Mouse (Mus musculus) lung, embryonic 15.5 days (tissue): Measurements from ENCODE around the gene Rdh9. TPM values are rescaled to one million over a fixed set of nuclear protein-coding genes. Genes with fewer than 3 reads are reported as not detected.
"Not testable (repeated sequence)": the region's sequence is repeated elsewhere in the genome, so short reads cannot be mapped to it uniquely, and the experiment has no call there.

ENCODE experiments used
- ATAC-seq: fragments of 200-750 bp; cut with Nextera tagmentation; 2 replicates; pipeline ENCODE4 v1.8.0; 2017; ENCODE audit warnings: moderate number of reproducible peaks, borderline replicate concordance; ENCODE audit not compliant: low FRiP score, low TSS enrichment; ENCODE audit errors: extremely low read depth
- H3K27ac ChIP-seq: fragments of 300-500 bp; sonication (generic); 2 replicates; pipeline ENCODE4 v1.5.1; 2015; ENCODE audit warnings: moderate library complexity, mild to moderate bottlenecking, inconsistent platforms
- H3K27me3 ChIP-seq: fragments of 300-500 bp; sonication (generic); 2 replicates; pipeline ENCODE4 v1.6.1; 2015; ENCODE audit warnings: inconsistent platforms
- H3K36me3 ChIP-seq: fragments of 300-500 bp; sonication (generic); 2 replicates; pipeline ENCODE4 v1.6.1; 2015; ENCODE audit warnings: inconsistent platforms
- H3K4me1 ChIP-seq: fragments of 300-500 bp; sonication (generic); 2 replicates; pipeline ENCODE4 v1.6.1; 2015; ENCODE audit warnings: inconsistent platforms
- H3K4me2 ChIP-seq: fragments of 300-500 bp; sonication (generic); 2 replicates; pipeline ENCODE4 v1.6.1; 2015; ENCODE audit warnings: inconsistent platforms, mild to moderate bottlenecking, moderate library complexity
- H3K4me3 ChIP-seq: fragments of 300-500 bp; sonication (generic); 2 replicates; pipeline ENCODE4 v1.5.1; 2015; ENCODE audit warnings: mild to moderate bottlenecking, inconsistent platforms
- H3K9ac ChIP-seq: fragments of 300-500 bp; sonication (generic); 2 replicates; pipeline ENCODE4 v1.6.1; 2015; ENCODE audit warnings: inconsistent platforms
- H3K9me3 ChIP-seq: fragments of 300-500 bp; sonication (generic); 2 replicates; pipeline ENCODE4 v1.6.1; 2016; ENCODE audit warnings: inconsistent platforms
- WGBS: fragments of 180-500 bp; shearing (Covaris S2); methylation state at CpG from one replicate; pipeline ENCODE4 v1.1.7; 2015; 5-methylcytosine and 5-hydroxymethylcytosine counted together
- polyA plus RNA-seq: library from polyadenylated mRNA; unstranded; fragments of >200 nt; fragmentation: Nextera tagmentation; extraction: Ambion mirVana; gene quantifications from 2 replicates; pipeline ENCODE4 v1.2.1, GENCODE M21; 2015

The Rdh9 gene
- polyA plus RNA-seq, 1 experiment from 2014 or later: not detected

DNA sequence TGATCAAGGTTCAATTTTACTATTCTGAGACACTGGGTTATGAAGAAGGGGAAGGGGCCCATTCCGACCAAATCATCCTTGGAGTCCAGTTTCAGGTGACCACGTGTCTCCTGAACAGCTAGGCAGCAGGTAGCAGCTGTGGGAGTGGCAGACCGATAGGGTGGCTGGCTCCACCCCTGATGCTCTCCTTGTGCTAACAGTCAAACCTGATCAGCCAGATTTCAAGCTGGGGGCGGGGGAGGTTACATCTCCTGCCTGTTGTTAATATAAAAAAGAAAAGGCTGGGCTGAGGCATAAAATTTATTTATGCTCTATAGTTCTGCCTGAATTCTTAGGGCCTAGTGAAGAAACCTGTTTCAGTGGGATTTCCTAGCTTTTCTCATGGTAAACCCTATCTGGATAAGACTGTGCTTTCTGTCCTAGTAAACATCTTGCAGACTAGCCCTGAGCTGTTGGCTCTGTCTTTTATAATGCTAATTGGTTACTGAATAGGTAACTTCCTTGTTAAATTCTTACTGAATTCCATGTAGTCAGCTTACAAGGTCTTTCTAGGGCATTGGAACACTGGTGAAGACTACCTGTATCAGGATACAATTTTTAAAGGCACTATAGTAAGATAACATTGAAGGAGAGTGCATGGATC, 41.2 kb downstream of the Rdh9 start:
- not testable (repeated sequence) for H3K4me3 ChIP-seq, H3K4me1 ChIP-seq, H3K4me2 ChIP-seq, ATAC-seq, H3K27ac ChIP-seq, H3K27me3 ChIP-seq, H3K9me3 ChIP-seq, H3K9ac ChIP-seq, H3K36me3 ChIP-seq
- 67% methylated on average over 4 of the region's 4 CpGs for WGBS

DNA sequence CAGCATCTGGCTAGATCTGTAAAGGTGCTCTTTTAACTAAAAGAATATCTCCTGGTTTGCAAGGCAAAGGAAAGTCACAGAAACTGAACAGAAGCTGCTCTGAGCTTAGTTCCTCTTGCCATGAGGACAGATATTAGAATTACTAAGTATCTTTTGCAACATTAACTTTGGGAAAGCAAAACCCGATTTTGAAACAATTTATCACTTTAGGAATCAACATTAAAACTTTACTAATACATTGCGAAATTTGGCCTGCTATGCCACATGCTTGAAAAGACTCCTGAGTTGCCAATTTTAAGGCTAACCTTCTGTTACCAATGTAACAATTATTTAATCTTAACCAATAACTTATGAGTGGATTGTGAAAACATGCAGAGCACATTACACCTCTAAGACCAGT, 45.6 kb downstream of the Rdh9 start:
- WGBS: 85% methylated on average over 2 of the region's 2 CpGs
- not testable (repeated sequence) for H3K36me3 ChIP-seq, H3K4me3 ChIP-seq, H3K4me2 ChIP-seq, H3K27me3 ChIP-seq, ATAC-seq, H3K9ac ChIP-seq, H3K4me1 ChIP-seq, H3K9me3 ChIP-seq, H3K27ac ChIP-seq

DNA sequence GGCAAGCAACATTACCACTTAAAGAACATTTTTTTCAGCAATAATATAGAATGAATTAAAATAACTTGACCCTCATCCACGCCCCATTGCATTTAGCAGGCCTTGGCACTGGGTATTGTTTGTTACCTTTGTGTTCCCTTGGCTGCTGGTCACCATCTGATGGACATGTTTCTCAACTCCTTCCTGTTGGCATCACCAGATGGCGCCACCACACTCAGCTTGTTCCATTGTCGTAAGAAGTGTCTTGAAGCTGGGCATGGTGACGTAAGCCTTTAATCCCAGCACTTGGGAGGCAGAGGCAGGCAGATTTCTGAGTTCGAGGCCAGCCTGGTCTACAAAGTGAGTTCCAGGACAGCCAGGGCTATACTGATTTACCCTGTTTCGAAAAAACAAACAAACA, 49.2 kb downstream of the Rdh9 start:
- no peaks in the 10 kb centered on the region for H3K4me1 ChIP-seq
- ATAC-seq: no peak
- no peak overlapping the region for H3K4me3 ChIP-seq
- no peaks in the 10 kb centered on the region for H3K36me3 ChIP-seq
- H3K4me2 ChIP-seq: no peak overlapping the region
- H3K9ac ChIP-seq: no peak overlapping the region
- 76% methylated on average over 6 of the region's 6 CpGs for WGBS
- peaks cover 4% of the 10 kb centered on the region; the same call in 1 of the 2 replicates for H3K9me3 ChIP-seq
- no peaks in the 10 kb centered on the region for H3K27me3 ChIP-seq
- no peak overlapping the region for H3K27ac ChIP-seq

GRCm38 (mm10) chr10:127829121-127829520, 52.9 kb downstream of the Rdh9 start:
- Histone ChIP-seq H3K4me2 (no peak overlapping the region), H3K27me3 (no peaks in the 10 kb centered on the region), H3K27ac (no peak overlapping the region), H3K9ac (no peak overlapping the region), H3K4me3 (no peak overlapping the region), H3K9me3 (no peaks in the 10 kb centered on the region), H3K36me3 (no peaks in the 10 kb centered on the region), H3K4me1 (no peaks in the 10 kb centered on the region)
- WGBS: 60% methylated on average over 3 of the region's 3 CpGs
- ATAC-seq: no peak

GRCm38 (mm10) chr10:127834186-127834585, 58.0 kb downstream of the Rdh9 start:
- not testable (repeated sequence) for H3K4me1 ChIP-seq, H3K4me3 ChIP-seq, H3K27ac ChIP-seq, H3K9me3 ChIP-seq, H3K36me3 ChIP-seq, H3K9ac ChIP-seq, H3K4me2 ChIP-seq, ATAC-seq, H3K27me3 ChIP-seq
- WGBS: 86% methylated on average over 1 of the region's 1 CpGs

GRCm38 (mm10) chr10:127835292-127835691, 59.1 kb downstream of the Rdh9 start:
- H3K4me2 ChIP-seq: no peak overlapping the region
- H3K27me3 ChIP-seq: no peaks in the 10 kb centered on the region
- no peaks in the 10 kb centered on the region for H3K4me1 ChIP-seq
- H3K9me3 ChIP-seq: no peaks in the 10 kb centered on the region
- H3K36me3 ChIP-seq: no peaks in the 10 kb centered on the region
- 71% methylated on average over 5 of the region's 5 CpGs for WGBS
- H3K9ac ChIP-seq: no peak overlapping the region
- no peak overlapping the region for H3K4me3 ChIP-seq
- H3K27ac ChIP-seq: no peak overlapping the region
- ATAC-seq: no peak

DNA sequence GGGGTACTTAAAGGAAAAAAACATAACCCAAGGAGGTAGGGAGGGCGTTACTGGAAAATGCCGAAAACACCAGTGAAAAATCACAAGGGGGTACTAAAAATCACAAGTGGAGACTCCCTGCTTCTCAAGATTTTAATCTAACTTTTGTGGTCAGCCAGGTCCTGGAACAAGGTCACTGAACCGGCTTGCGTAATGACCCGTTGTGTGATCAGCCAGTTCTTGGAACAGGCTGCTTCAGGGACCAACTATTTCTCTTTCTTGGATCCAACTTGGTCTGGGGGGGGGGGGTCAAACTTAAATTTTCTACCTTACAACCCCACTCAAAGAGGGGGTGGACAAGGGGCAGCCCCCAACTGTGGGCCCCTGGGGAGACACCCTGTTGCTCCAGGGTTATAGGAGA, 61.6 kb downstream of the Rdh9 start:
- H3K27ac ChIP-seq, H3K4me2 ChIP-seq: not testable (repeated sequence)
- WGBS: 87% methylated on average over 5 of the region's 5 CpGs

GRCm38 (mm10) chr10:127838539-127838938, 62.4 kb downstream of the Rdh9 start:
- no peak overlapping the region for H3K4me2 ChIP-seq
- no peaks in the 10 kb centered on the region for H3K36me3 ChIP-seq
- H3K9ac ChIP-seq: no peak overlapping the region
- H3K4me3 ChIP-seq: no peak overlapping the region
- no peaks in the 10 kb centered on the region for H3K9me3 ChIP-seq
- H3K4me1 ChIP-seq: no peaks in the 10 kb centered on the region
- WGBS: 76% methylated on average over 2 of the region's 2 CpGs
- no peak overlapping the region for H3K27ac ChIP-seq
- H3K27me3 ChIP-seq: no peaks in the 10 kb centered on the region
- no peak for ATAC-seq

More for the DNA sequence above, 61.6 kb downstream of the Rdh9 start:
- not testable (repeated sequence) for H3K27me3 ChIP-seq, H3K4me1 ChIP-seq, ATAC-seq, H3K9ac ChIP-seq, H3K36me3 ChIP-seq, H3K9me3 ChIP-seq, H3K4me3 ChIP-seq

- Histone ChIP-seq H3K4me2 (no peak overlapping the region), H3K4me3 (no peak overlapping the region), H3K27ac (no peak overlapping the region), H3K9ac (no peak overlapping the region), H3K4me1 (no peaks in the 10 kb centered on the region), H3K9me3 (no peaks in the 10 kb centered on the region), H3K36me3 (no peaks in the 10 kb centered on the region), H3K27me3 (no peaks in the 10 kb centered on the region)
- ATAC-seq: no peak
- 59% methylated on average over 2 of the region's 2 CpGs for WGBS
Observed at GRCm38 (mm10) chr10:127840776-127841175, 64.6 kb downstream of the Rdh9 start.

Other genes starting within 250 kb of the Rdh9 start
- 1.3 and 1.9 TPM in 2 replicates for gene Nxph4, start 241.8 kb upstream of the Rdh9 start, polyA plus RNA-seq
- 72.6 and 73.6 TPM in 2 replicates for gene Lrp1, start 155.2 kb upstream of the Rdh9 start, polyA plus RNA-seq
- gene Stat6, start 133.4 kb upstream of the Rdh9 start, polyA plus RNA-seq: 33.1 and 37.6 TPM in 2 replicates
- 11.8 TPM in 2 replicates for gene Nemp1, start 109.5 kb upstream of the Rdh9 start, polyA plus RNA-seq
- gene Nab2, start 107.8 kb upstream of the Rdh9 start, polyA plus RNA-seq: 14.2 and 15.4 TPM in 2 replicates
- gene Myo1a, start 71.2 kb upstream of the Rdh9 start, polyA plus RNA-seq: 0.20 and 0.34 TPM in 2 replicates
- not detected in 2 replicates for gene Tac2, start 51.9 kb upstream of the Rdh9 start, polyA plus RNA-seq
- gene Zbtb39, start 36.8 kb upstream of the Rdh9 start, polyA plus RNA-seq: 2.9 and 3.1 TPM in 2 replicates
- gene Gpr182, start 24.7 kb upstream of the Rdh9 start, polyA plus RNA-seq: 10.4 and 11.8 TPM in 2 replicates
- not detected in 2 replicates for gene Rdh1, start 16.7 kb upstream of the Rdh9 start, polyA plus RNA-seq
- 0.15 TPM in 1 of 2 replicates, not detected in the other for gene Rdh16f1, start 16.6 kb upstream of the Rdh9 start, polyA plus RNA-seq
- not detected in 2 replicates for gene Rdh16, start 24.8 kb downstream of the Rdh9 start, polyA plus RNA-seq
- gene Rdh19, start 73.5 kb downstream of the Rdh9 start, polyA plus RNA-seq: not detected in 2 replicates
- not detected in 2 replicates for gene Rdh16f2, start 90.1 kb downstream of the Rdh9 start, polyA plus RNA-seq
- gene Rdh7, start 112.4 kb downstream of the Rdh9 start, polyA plus RNA-seq: not detected in 2 replicates
- gene Sdr9c7, start 122.1 kb downstream of the Rdh9 start, polyA plus RNA-seq: not detected in 2 replicates
- gene Hsd17b6, start 231.2 kb downstream of the Rdh9 start, polyA plus RNA-seq: not detected in 2 replicates
- gene Prim1, start 238.8 kb downstream of the Rdh9 start, polyA plus RNA-seq: 90.2 and 93.0 TPM in 2 replicates